Mouse (Mus musculus) liver, adult 2 months (tissue): ENCODE measurements around the gene Nphp1.

Source experiments
- CTCF ChIP-seq: fragments of 200-500 bp; IDR thresholded peaks from 2 replicates; pipeline ENCODE4 v1.5.1; 2011; ENCODE audit warnings: low read depth, low read length, control low read depth
- POLR2A ChIP-seq: fragments of 200-500 bp; IDR thresholded peaks from 2 replicates; pipeline ENCODE4 v1.6.1; 2011; ENCODE audit warnings: low read length, control low read depth; ENCODE audit not compliant: insufficient read depth; ENCODE audit errors: extremely low read depth

GRCm38 (mm10) chr2:127778451-127778850, 10.2 kb downstream of the Nphp1 start:
- TF ChIP-seq POLR2A (no peak), CTCF (no peak)
